Mouse (Mus musculus) retina, adult 2 months (tissue): ENCODE data around the gene Clstn1.
A peak's percentile ranks its signal among the peaks of the same experiment; 100 is the strongest.

ENCODE experiments used
- DNase-seq: peaks from one replicate; pipeline ENCODE4 v3.0.0-alpha.2; 2012; ENCODE audit warnings: low read depth, low spot score

Gene Clstn1

GRCm38 (mm10) chr4:149586044-149586782, at the start of gene Clstn1:
Gene Clstn1 (plus strand): TSS chr4:149586468.
- DNase-seq: peak; percentile 74

GRCm38 (mm10) chr4:149539441-149539840, 46.8 kb upstream of the Clstn1 start:
- no peak for DNase-seq

GRCm38 (mm10) chr4:149541935-149542334, 44.3 kb upstream of the Clstn1 start:
- no peak for DNase-seq

GRCm38 (mm10) chr4:149542431-149542830, 43.8 kb upstream of the Clstn1 start:
- DNase-seq: no peak

- peak; percentile 68 for DNase-seq
Observed at GRCm38 (mm10) chr4:149542927-149543553, 43.2 kb upstream of the Clstn1 start.

- no peak for DNase-seq
Observed at GRCm38 (mm10) chr4:149544892-149545291, 41.4 kb upstream of the Clstn1 start.

- DNase-seq: no peak
Observed at GRCm38 (mm10) chr4:149546797-149547444, 39.3 kb upstream of the Clstn1 start.

GRCm38 (mm10) chr4:149547523-149547922, 38.7 kb upstream of the Clstn1 start:
- no peak for DNase-seq

- DNase-seq: peak; percentile 80
Observed at GRCm38 (mm10) chr4:149549221-149549925, 36.9 kb upstream of the Clstn1 start.

- DNase-seq: no peak
Observed at GRCm38 (mm10) chr4:149550866-149551265, 35.4 kb upstream of the Clstn1 start.

GRCm38 (mm10) chr4:149551696-149552095, 34.6 kb upstream of the Clstn1 start:
- DNase-seq: no peak

GRCm38 (mm10) chr4:149553834-149554233, 32.4 kb upstream of the Clstn1 start:
- DNase-seq: no peak

GRCm38 (mm10) chr4:149556111-149556510, 30.2 kb upstream of the Clstn1 start:
- no peak for DNase-seq

GRCm38 (mm10) chr4:149557905-149558304, 28.4 kb upstream of the Clstn1 start:
- DNase-seq: no peak

- no peak for DNase-seq
Observed at GRCm38 (mm10) chr4:149558389-149558788, 27.9 kb upstream of the Clstn1 start.

- DNase-seq: no peak
Observed at GRCm38 (mm10) chr4:149561392-149561791, 24.9 kb upstream of the Clstn1 start.

GRCm38 (mm10) chr4:149561986-149562904, 24.0 kb upstream of the Clstn1 start:
- DNase-seq: no peak

- no peak for DNase-seq
Observed at GRCm38 (mm10) chr4:149562905-149563347, 23.3 kb upstream of the Clstn1 start.

- no peak for DNase-seq
Observed at GRCm38 (mm10) chr4:149563941-149564361, 22.3 kb upstream of the Clstn1 start.

GRCm38 (mm10) chr4:149564452-149565407, 21.5 kb upstream of the Clstn1 start:
- no peak for DNase-seq
